Mouse (Mus musculus) thymus, postnatal 0 days (tissue): ENCODE measurements around the gene Olfr985. TPM values are rescaled to one million over a fixed set of nuclear protein-coding genes. Genes with fewer than 3 reads are reported as not detected.

Experiments
- DNase-seq: peaks from one replicate; pipeline ENCODE4 v3.0.0-alpha.2; 2015; ENCODE audit warnings: low spot score
- polyA plus RNA-seq: library from polyadenylated mRNA; unstranded; fragments of >200 nt; fragmentation: Nextera tagmentation; extraction: Ambion mirVana; gene quantifications from 2 replicates; pipeline ENCODE4 v1.2.1, GENCODE M21; 2015

Gene Olfr985
- polyA plus RNA-seq, result not detected in 2 replicates

GRCm38 (mm10) chr9:40130084-40130483 is at the start of gene Olfr985:
TSS of gene Olfr985 (minus strand) at chr9:40130184.
- no peak for DNase-seq

DNA sequence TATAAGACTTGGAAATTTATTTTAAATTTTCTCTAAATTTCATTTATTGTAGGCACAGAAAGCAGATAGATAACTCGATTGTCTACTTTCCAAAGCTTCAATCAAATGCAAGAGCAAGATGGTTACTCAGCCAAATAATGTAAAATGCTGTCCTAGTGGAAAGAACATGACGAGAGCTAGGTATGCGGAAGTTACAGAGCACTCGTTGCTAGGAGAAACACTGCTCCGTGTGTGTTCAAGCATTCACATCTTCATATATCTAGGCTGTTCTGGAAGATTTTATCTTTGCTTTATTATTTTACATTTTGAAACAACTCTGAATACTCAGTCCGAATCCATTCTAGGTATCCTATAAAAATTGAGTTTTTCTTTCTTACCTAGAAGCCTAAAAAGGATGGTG is 47.0 kb upstream of the Olfr985 start:
- no peak for DNase-seq

DNA sequence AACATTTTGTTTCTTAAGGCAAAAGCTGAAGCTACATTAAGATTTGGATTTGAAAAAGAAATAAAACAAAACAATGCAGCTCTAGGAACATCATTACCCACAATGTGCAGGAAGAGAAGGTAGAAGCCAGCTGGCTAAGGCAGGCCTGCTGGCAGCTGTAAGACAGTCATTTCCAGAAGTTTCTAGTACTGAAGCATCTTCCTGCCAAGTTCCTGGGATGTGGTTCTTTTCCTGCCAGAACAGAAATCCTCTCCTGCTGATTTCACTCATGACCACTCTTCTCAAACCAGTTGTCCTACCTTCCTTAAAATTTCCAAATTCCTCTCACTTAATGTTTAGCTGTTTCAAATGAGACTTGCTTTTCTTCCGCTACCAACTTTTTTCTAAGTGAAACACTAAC is 36.5 kb upstream of the Olfr985 start:
- no peak for DNase-seq

DNA sequence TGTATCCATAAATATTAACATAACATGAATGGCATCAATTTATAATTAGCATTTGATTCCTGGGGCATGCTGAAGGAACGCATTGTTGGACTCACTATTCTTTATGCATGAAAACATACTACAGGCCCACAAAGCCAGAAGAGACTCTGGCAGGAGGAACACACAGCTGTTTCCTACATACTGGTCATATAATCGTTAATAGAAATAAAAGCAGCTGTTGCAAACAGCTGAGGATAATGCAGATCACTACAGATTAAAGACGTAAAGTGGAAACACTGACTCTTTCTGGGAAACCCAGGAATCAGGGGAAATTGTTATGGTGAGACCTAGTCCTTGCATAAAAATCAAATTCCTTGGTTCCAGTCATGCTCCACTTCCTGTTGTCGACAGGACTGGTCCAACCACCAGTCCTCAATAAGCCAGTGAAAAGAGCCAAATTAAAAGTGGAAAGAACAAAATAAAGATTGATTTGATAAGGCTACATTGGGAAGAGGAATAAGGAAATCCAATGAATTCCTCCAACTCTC is 25.2 kb upstream of the Olfr985 start:
- DNase-seq, result no peak

- no peak for DNase-seq
These were observed 11.6 kb upstream of the Olfr985 start for GRCm38 (mm10) chr9:40141544-40141943.

DNA sequence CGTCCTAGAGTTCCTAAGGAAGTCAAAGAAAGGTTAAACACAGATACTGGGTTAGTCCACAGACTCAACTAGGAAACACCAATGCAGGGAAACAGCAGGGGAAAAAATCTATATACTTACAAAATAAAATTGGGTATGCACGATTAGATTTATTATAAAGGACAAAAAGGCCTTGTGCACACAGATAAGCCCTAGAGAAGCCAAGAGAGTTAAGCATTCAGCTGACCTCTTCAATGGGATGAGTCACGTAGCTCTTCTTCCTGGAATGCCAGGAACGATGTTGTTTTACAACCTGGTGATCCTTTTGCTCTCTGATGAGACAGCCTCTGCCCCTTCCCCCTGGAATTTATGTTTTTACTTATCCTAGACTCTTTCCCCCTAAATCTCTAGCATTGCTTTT is 9.5 kb upstream of the Olfr985 start:
- DNase-seq, result no peak

GRCm38 (mm10) chr9:40136987-40137688 is 7.2 kb upstream of the Olfr985 start:
- no peak for DNase-seq

- no peak for DNase-seq
These were observed 572 bp upstream of the Olfr985 start for GRCm38 (mm10) chr9:40130556-40130955.

- DNase-seq, result no peak
These were observed 12.7 kb downstream of the Olfr985 start for GRCm38 (mm10) chr9:40117287-40117659.

DNA sequence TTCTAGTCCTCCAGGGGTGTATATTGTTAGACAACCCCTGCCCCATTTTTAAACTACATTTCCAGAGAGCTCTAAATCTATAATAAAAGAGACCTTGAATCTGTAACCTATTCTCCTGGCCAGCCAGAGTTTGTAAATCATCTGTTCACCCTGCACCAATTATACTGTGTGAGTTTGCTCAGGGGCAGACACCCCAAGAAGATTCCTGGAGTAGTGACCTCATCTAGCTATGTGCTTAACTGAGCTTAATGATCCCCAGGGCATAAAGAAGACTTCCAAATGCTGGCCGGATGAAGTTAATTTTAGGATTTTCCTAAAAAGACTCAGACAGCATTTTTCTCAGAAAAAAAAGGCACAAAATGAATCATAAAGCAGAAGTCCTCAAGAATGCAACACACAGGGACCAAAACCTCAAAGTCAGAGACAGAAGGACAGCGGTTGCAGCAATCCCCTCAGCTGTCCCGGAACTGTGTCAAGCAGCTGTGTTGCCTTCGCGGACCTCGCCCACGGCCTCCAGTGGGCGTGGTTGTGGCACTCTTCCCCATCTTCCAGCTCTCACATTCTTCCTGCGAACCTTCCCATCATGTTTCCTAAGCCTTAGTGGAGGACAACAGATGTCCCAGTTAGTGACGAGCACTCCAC is 13.2 kb downstream of the Olfr985 start:
- DNase-seq, result no peak

DNA sequence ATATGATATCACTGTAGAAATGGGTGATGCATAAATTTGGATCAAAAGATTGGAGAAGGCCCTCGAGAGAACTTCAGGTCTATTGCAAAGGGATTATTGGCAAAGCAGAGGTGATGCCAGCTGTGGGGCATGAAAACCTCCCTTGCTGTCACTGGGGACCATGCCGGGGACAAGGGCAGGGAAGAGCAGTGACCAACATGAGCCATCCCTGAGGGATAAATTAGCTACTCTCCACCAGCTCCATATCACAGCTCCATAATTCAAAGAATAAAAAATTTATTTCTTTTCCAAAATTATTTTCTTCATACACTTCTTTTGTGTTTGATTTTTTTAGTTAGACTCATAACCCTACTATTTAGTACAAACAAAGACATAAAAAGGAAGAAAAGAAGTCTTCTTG is 15.9 kb downstream of the Olfr985 start, which contains the start of gene Olfr984:
Gene Olfr984, minus strand, starts transcription at position 101 of the 400 bp plus-strand sequence.
- DNase-seq, result no peak

DNA sequence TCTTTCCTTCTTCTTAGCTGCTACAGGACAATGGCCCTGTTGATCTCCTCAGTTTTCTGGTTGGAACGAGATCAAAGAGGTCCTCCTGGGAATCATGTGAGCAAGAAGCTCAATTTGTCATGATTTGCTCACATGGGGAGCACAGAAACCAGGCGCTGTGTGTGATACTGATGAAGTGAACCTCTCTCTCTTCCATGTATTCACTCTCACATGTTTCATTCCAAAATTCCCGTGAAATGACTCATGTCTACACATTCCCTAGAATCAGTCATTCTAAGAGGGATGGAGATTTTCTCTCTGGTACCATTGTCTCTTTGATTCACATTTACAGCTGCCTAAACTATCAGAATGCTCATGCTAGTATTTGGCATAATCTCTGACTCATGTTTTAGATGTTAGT is 35.2 kb downstream of the Olfr985 start:
- no peak for DNase-seq

GRCm38 (mm10) chr9:40093495-40093894 is 36.5 kb downstream of the Olfr985 start, which contains the start of gene Olfr983:
TSS of gene Olfr983 (minus strand) at chr9:40093595.
- DNase-seq, result no peak

Other genes starting within 250 kb of the Olfr985 start
- gene Olfr229, start 222.8 kb downstream of the Olfr985 start, polyA plus RNA-seq, result not detected in 2 replicates
- not detected in 2 replicates for gene Olfr974, start 192.7 kb downstream of the Olfr985 start, polyA plus RNA-seq
- gene Olfr975, start 178.1 kb downstream of the Olfr985 start, polyA plus RNA-seq, result not detected in 2 replicates
- gene Olfr976, start 169.1 kb downstream of the Olfr985 start, polyA plus RNA-seq, result not detected in 2 replicates
- gene Olfr978, start 138.1 kb downstream of the Olfr985 start, polyA plus RNA-seq, result not detected in 2 replicates
- not detected in 2 replicates for gene Olfr979, start 126.7 kb downstream of the Olfr985 start, polyA plus RNA-seq
- gene Olfr980, start 120.6 kb downstream of the Olfr985 start, polyA plus RNA-seq, result not detected in 2 replicates
- gene Olfr981, start 108.7 kb downstream of the Olfr985 start, polyA plus RNA-seq, result not detected in 2 replicates
- gene Olfr982, start 56.4 kb downstream of the Olfr985 start, polyA plus RNA-seq, result not detected in 2 replicates
- gene Olfr983, start 36.6 kb downstream of the Olfr985 start, polyA plus RNA-seq, result not detected in 2 replicates
- gene Olfr984, start 16.0 kb downstream of the Olfr985 start, polyA plus RNA-seq, result not detected in 2 replicates
- not detected in 2 replicates for gene Tmem225, start 17.9 kb upstream of the Olfr985 start, polyA plus RNA-seq
- gene Olfr986, start 50.7 kb upstream of the Olfr985 start, polyA plus RNA-seq, result not detected in 2 replicates
- 1.3 and 1.6 TPM in 2 replicates for gene Zfp202, start 62.1 kb upstream of the Olfr985 start, polyA plus RNA-seq
- 0.83 and 1.0 TPM in 2 replicates for gene Scn3b, start 139.0 kb upstream of the Olfr985 start, polyA plus RNA-seq